Mouse (Mus musculus): ENCODE data around the gene Hspa2. TPM values are rescaled to one million over a fixed set of nuclear protein-coding genes. Genes with fewer than 3 reads are reported as not detected.

Hspa2 gene
- polyA plus RNA-seq, 1 experiment from 2014 or later = 6.0 TPM

DNA sequence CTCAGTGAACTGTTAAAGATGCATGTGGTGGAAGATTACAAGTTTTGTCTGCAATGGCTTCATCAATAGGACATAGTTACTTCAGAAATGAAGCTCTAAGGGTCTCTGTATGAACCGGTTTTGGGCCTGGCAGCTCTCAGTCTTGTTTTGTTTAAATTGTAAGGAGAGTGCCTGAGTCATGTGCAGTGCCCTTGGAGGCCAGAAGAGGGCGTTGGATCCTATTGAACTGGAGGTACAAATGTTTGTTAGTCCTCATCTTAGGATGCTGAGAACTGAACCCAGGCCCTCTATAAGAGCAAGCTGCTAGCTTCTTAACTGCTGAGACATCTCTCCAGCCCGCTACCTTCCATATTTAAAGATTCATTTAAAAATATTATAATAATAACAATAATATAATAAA, 2.3 kb upstream of the Hspa2 start:
- DNase-seq = no peak
- peaks cover 14% of the 10 kb centered on the region for H3K4me1 ChIP-seq (ENCODE audit: insufficient read depth)
- no peaks in the 10 kb centered on the region for H3K36me3 ChIP-seq (ENCODE audit: insufficient read depth)
- H3K27me3 ChIP-seq (ENCODE audit: insufficient read depth, low read length) = peaks cover 23% of the 10 kb centered on the region
- H3K4me2 ChIP-seq = no peak overlapping the region
- no peaks in the 10 kb centered on the region for H3K9me3 ChIP-seq (ENCODE audit: low read depth, low read length)
- no peak overlapping the region for H3K27ac ChIP-seq (ENCODE audit: low read depth)
- WGBS = 48% methylated on average over 3 of the region's 3 CpGs
- no peak overlapping the region for H3K9ac ChIP-seq
- peak; percentile 17; the same call in 1 of the 2 replicates for TF ChIP-seq CTCF (IDR thresholded peaks at IDR 0.05; ENCODE audit: low read depth)
- H3K4me3 ChIP-seq (ENCODE audit: low read depth, low read length) = no peak overlapping the region
- ATAC-seq (ENCODE audit: insufficient read depth) = no peak

GRCm38 (mm10) chr12:76402991-76403885, 738 bp upstream of the Hspa2 start:
- peak overlapping the region; percentile 84 for H3K4me2 ChIP-seq
- peak overlapping the region; percentile 61 for H3K9ac ChIP-seq
- peak; percentile 90 for DNase-seq
- H3K27me3 ChIP-seq (ENCODE audit: insufficient read depth, low read length) = peaks cover 34% of the 10 kb centered on the region
- peaks cover 14% of the 10 kb centered on the region for H3K4me1 ChIP-seq (ENCODE audit: insufficient read depth)
- peak overlapping the region; percentile 71 for H3K4me3 ChIP-seq (ENCODE audit: low read depth, low read length)
- H3K27ac ChIP-seq (ENCODE audit: low read depth) = peak overlapping the region; percentile 92
- no peak for TF ChIP-seq CTCF (IDR thresholded peaks at IDR 0.05; ENCODE audit: low read depth)
- H3K36me3 ChIP-seq (ENCODE audit: insufficient read depth) = no peaks in the 10 kb centered on the region
- peak; percentile 89 for ATAC-seq (ENCODE audit: insufficient read depth)
- H3K9me3 ChIP-seq (ENCODE audit: low read depth, low read length) = no peaks in the 10 kb centered on the region
- WGBS = 2% methylated on average over 46 of the region's 54 CpGs

DNA sequence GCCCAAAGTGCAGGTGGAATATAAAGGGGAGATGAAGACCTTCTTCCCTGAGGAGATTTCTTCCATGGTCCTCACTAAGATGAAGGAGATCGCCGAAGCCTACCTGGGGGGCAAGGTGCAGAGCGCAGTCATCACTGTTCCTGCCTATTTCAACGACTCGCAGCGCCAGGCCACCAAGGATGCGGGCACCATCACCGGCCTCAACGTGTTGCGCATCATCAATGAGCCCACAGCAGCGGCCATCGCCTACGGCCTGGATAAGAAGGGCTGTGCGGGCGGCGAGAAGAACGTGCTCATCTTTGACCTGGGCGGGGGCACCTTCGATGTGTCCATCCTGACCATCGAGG, 833 bp downstream of the Hspa2 start:
- Histone ChIP-seq H3K9me3 (ENCODE audit: low read depth, low read length) (no peaks in the 10 kb centered on the region), H3K27ac (ENCODE audit: low read depth) (no peak overlapping the region), H3K9ac (0 out of 2 replicates have a peak overlapping the region, but pooled peaks have one; percentile 23), H3K36me3 (ENCODE audit: insufficient read depth) (no peaks in the 10 kb centered on the region), H3K4me3 (ENCODE audit: low read depth, low read length) (peak overlapping the region; percentile 71), H3K4me1 (ENCODE audit: insufficient read depth) (peaks cover 11% of the 10 kb centered on the region), H3K27me3 (ENCODE audit: insufficient read depth, low read length) (peaks cover 34% of the 10 kb centered on the region), H3K4me2 (peak overlapping the region; percentile 84)
- no peak for TF ChIP-seq CTCF (IDR thresholded peaks at IDR 0.05; ENCODE audit: low read depth)
- no peak for DNase-seq
- ATAC-seq (ENCODE audit: insufficient read depth) = no peak
- WGBS = 5% methylated on average over 20 of the region's 20 CpGs

DNA sequence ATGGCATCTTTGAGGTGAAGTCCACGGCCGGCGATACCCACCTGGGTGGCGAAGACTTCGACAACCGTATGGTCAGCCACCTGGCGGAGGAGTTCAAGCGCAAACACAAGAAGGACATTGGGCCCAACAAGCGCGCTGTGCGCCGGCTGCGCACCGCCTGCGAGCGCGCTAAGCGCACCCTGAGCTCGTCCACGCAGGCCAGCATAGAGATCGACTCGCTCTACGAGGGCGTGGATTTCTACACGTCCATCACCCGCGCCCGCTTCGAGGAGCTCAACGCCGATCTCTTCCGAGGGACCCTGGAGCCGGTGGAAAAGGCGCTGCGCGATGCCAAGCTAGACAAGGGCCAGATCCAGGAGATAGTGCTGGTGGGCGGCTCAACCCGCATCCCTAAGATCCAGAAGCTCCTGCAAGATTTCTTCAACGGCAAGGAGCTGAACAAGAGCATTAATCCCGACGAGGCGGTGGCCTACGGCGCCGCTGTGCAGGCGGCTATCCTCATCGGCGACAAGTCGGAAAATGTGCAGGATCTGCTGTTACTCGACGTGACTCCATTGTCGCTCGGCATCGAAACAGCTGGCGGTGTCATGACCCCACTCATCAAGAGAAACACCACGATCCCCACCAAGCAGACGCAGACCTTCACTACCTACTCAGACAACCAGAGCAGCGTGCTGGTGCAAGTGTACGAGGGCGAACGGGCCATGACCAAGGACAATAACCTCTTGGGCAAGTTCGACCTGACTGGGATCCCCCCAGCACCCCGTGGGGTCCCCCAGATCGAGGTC, 1.4 kb downstream of the Hspa2 start:
- Histone ChIP-seq H3K4me1 (ENCODE audit: insufficient read depth) (peaks cover 11% of the 10 kb centered on the region), H3K36me3 (ENCODE audit: insufficient read depth) (no peaks in the 10 kb centered on the region), H3K9me3 (ENCODE audit: low read depth, low read length) (no peaks in the 10 kb centered on the region), H3K27ac (ENCODE audit: low read depth) (no peak overlapping the region), H3K4me2 (peak overlapping the region; percentile 84), H3K9ac (no peak overlapping the region), H3K27me3 (ENCODE audit: insufficient read depth, low read length) (peaks cover 34% of the 10 kb centered on the region), H3K4me3 (ENCODE audit: low read depth, low read length) (peak overlapping the region; percentile 71)
- 2% methylated on average over 64 of the region's 64 CpGs for WGBS
- no peak for ATAC-seq (ENCODE audit: insufficient read depth)
- DNase-seq = peak; percentile 47
- no peak for TF ChIP-seq CTCF (IDR thresholded peaks at IDR 0.05; ENCODE audit: low read depth)

- no peak overlapping the region for H3K27ac ChIP-seq (ENCODE audit: low read depth)
- ATAC-seq (ENCODE audit: insufficient read depth) (no peak), DNase-seq (peak; percentile 34)
- WGBS = 3% methylated on average over 23 of the region's 23 CpGs
- no peaks in the 10 kb centered on the region for H3K9me3 ChIP-seq (ENCODE audit: low read depth, low read length)
- TF ChIP-seq CTCF (IDR thresholded peaks at IDR 0.05; ENCODE audit: low read depth) = no peak
- H3K4me3 ChIP-seq (ENCODE audit: low read depth, low read length) = peak overlapping the region; percentile 71
- H3K9ac ChIP-seq = no peak overlapping the region
- H3K27me3 ChIP-seq (ENCODE audit: insufficient read depth, low read length) = peaks cover 34% of the 10 kb centered on the region
- H3K4me2 ChIP-seq = peak overlapping the region; percentile 84
- no peaks in the 10 kb centered on the region for H3K36me3 ChIP-seq (ENCODE audit: insufficient read depth)
- H3K4me1 ChIP-seq (ENCODE audit: insufficient read depth) = peaks cover 11% of the 10 kb centered on the region
Measured at GRCm38 (mm10) chr12:76405971-76406370, 2.0 kb downstream of the Hspa2 start.

DNA sequence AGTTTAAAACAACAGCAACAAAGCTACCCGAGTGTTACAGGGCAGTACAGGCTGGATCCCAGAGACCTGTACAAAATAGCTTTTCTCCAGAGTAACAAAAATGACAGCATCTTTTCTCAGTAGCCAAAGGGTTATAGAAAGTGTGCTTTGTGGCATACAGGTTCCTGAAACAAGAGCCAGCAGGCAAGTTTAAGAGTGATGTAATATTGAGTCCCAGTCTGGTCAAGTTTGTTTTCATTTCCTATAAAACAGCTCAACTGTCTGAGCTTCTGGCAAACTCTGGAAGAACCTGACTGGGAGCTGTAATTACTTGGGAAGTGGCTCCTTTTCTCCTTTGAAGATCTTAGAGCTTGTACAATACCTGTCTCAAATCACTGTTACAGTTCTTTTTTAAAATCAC, 3.2 kb downstream of the Hspa2 start:
- TF ChIP-seq CTCF (IDR thresholded peaks at IDR 0.05; ENCODE audit: low read depth) = no peak
- peaks cover 11% of the 10 kb centered on the region for H3K4me1 ChIP-seq (ENCODE audit: insufficient read depth)
- WGBS = 45% methylated on average over 1 of the region's 1 CpGs
- peaks cover 34% of the 10 kb centered on the region for H3K27me3 ChIP-seq (ENCODE audit: insufficient read depth, low read length)
- DNase-seq (no peak), ATAC-seq (ENCODE audit: insufficient read depth) (no peak)
- H3K9ac ChIP-seq = no peak overlapping the region
- no peak overlapping the region for H3K4me3 ChIP-seq (ENCODE audit: low read depth, low read length)
- H3K4me2 ChIP-seq = no peak overlapping the region
- no peaks in the 10 kb centered on the region for H3K36me3 ChIP-seq (ENCODE audit: insufficient read depth)
- no peak overlapping the region for H3K27ac ChIP-seq (ENCODE audit: low read depth)
- H3K9me3 ChIP-seq (ENCODE audit: low read depth, low read length) = no peaks in the 10 kb centered on the region

GRCm38 (mm10) chr12:76409166-76409565, 5.2 kb downstream of the Hspa2 start:
- H3K36me3 ChIP-seq (ENCODE audit: insufficient read depth) = no peaks in the 10 kb centered on the region
- DNase-seq (no peak), ATAC-seq (ENCODE audit: insufficient read depth) (no peak)
- TF ChIP-seq CTCF (IDR thresholded peaks at IDR 0.05; ENCODE audit: low read depth) = no peak
- no peak overlapping the region for H3K4me3 ChIP-seq (ENCODE audit: low read depth, low read length)
- peaks cover 34% of the 10 kb centered on the region for H3K27me3 ChIP-seq (ENCODE audit: insufficient read depth, low read length)
- no peaks in the 10 kb centered on the region for H3K9me3 ChIP-seq (ENCODE audit: low read depth, low read length)
- WGBS = 54% methylated on average over 4 of the region's 4 CpGs
- H3K27ac ChIP-seq (ENCODE audit: low read depth) = no peak overlapping the region
- H3K4me2 ChIP-seq = no peak overlapping the region
- no peak overlapping the region for H3K9ac ChIP-seq
- peaks cover 8% of the 10 kb centered on the region for H3K4me1 ChIP-seq (ENCODE audit: insufficient read depth)
